Mouse (Mus musculus) embryonic fibroblast, embryonic 13.5 days (primary cell): ENCODE results near the gene Vkorc1l1.

Experiments
- CTCF ChIP-seq: IDR thresholded peaks from 2 replicates; pipeline ENCODE4 v1.5.1; 2011; ENCODE audit warnings: mild to moderate bottlenecking, control low read depth, low read length, moderate library complexity, borderline replicate concordance; ENCODE audit not compliant: insufficient read depth
- POLR2A ChIP-seq: IDR thresholded peaks from 2 replicates; pipeline ENCODE4 v1.6.1; 2011; ENCODE audit warnings: low read depth, mild to moderate bottlenecking, control low read depth, low read length, moderate library complexity

DNA sequence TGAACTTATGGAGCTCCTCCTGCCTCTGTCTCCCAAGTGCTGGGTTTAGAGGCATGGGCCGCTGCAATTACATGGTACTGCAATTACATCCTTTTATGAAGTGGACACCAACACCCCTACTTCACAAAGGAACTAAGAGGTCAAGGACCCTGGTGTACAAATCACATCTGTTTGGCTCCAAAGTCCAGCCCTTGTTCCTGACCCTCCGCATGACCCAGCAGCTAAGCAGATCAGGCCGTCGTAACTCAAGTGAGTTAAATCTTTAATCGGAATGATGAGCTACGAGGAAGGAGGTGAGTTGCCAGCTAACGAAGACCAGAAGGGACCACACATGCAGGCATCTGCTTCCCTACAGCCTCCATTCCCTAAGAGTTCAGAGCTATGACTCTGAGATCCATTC, 80.6 kb downstream of the Vkorc1l1 start:
- no peak for TF ChIP-seq CTCF
- no peak for TF ChIP-seq POLR2A
